Mouse (Mus musculus) CD4-positive, CD25-positive, alpha-beta regulatory T cell, adult 4 months (primary cell): ENCODE results near the gene Ssc5d. TPM values are rescaled to one million over a fixed set of nuclear protein-coding genes. Genes with fewer than 3 reads are reported as not detected.
"Not testable (repeated sequence)": the region's sequence is repeated elsewhere in the genome, so short reads cannot be mapped to it uniquely, and the experiment has no call there.

Experiments
- ATAC-seq: one replicate; pipeline ENCODE4 v1.8.0; 2017
- polyA plus RNA-seq, 2 experiments: library from polyadenylated mRNA; unstranded; fragments of 100-300 nt; shearing (Covaris generic); gene quantifications; one replicate each; pipeline ENCODE4 v1.2.1; 2017

The Ssc5d gene
- under 1 TPM in 1 of 2 experiments, not detected in 1; 0.12 TPM for polyA plus RNA-seq

- no peak for ATAC-seq
These were observed at the start of gene Ssc5d for GRCm38 (mm10) chr7:4925441-4926381. TSS of gene Ssc5d (plus strand) at chr7:4925785.

GRCm38 (mm10) chr7:4876753-4877221, 48.8 kb upstream of the Ssc5d start, which contains the start of gene Isoc2a:
TSS of gene Isoc2a (plus strand) at chr7:4877153.
- ATAC-seq = peak; percentile 99

GRCm38 (mm10) chr7:4877226-4877625, 48.4 kb upstream of the Ssc5d start:
- peak; percentile 23 for ATAC-seq

- no peak for ATAC-seq
These were observed 47.4 kb upstream of the Ssc5d start for GRCm38 (mm10) chr7:4878186-4878585.

- ATAC-seq = not testable (repeated sequence)
These were observed 46.5 kb upstream of the Ssc5d start for GRCm38 (mm10) chr7:4879036-4879435.

- no peak for ATAC-seq
These were observed 38.9 kb upstream of the Ssc5d start for GRCm38 (mm10) chr7:4886680-4887079.

- no peak for ATAC-seq
These were observed 30.4 kb upstream of the Ssc5d start for GRCm38 (mm10) chr7:4895186-4895585.

GRCm38 (mm10) chr7:4898851-4899648, 26.5 kb upstream of the Ssc5d start:
- no peak for ATAC-seq

GRCm38 (mm10) chr7:4899649-4900522, 25.7 kb upstream of the Ssc5d start:
- ATAC-seq = peak; percentile 39

GRCm38 (mm10) chr7:4900523-4900851, 25.1 kb upstream of the Ssc5d start:
- peak; percentile 26 for ATAC-seq

GRCm38 (mm10) chr7:4901171-4901570, 24.4 kb upstream of the Ssc5d start:
- ATAC-seq = no peak

- ATAC-seq = no peak
These were observed 23.2 kb upstream of the Ssc5d start for GRCm38 (mm10) chr7:4902404-4902803.

GRCm38 (mm10) chr7:4906466-4906950, 19.1 kb upstream of the Ssc5d start, which contains the start of gene Gm36210:
TSS of gene Gm36210 (minus strand) at chr7:4906516.
- no peak for ATAC-seq

- ATAC-seq = no peak
These were observed 14.0 kb upstream of the Ssc5d start for GRCm38 (mm10) chr7:4911561-4911960.

GRCm38 (mm10) chr7:4912248-4912647, 13.3 kb upstream of the Ssc5d start:
- no peak for ATAC-seq

GRCm38 (mm10) chr7:4915007-4915665, 10.4 kb upstream of the Ssc5d start, which contains the start of gene Zfp628:
TSS of gene Zfp628 (plus strand) at chr7:4915217.
- ATAC-seq = peak; percentile 86

GRCm38 (mm10) chr7:4915669-4916416, 9.7 kb upstream of the Ssc5d start:
- ATAC-seq = peak; percentile 30

GRCm38 (mm10) chr7:4917494-4917893, 8.1 kb upstream of the Ssc5d start:
- ATAC-seq = no peak

GRCm38 (mm10) chr7:4918681-4919080, 6.9 kb upstream of the Ssc5d start:
- ATAC-seq = no peak

- ATAC-seq = no peak
These were observed 6.5 kb upstream of the Ssc5d start for GRCm38 (mm10) chr7:4919096-4919495.

- ATAC-seq = no peak
These were observed 5.6 kb upstream of the Ssc5d start for GRCm38 (mm10) chr7:4919971-4920370.
